Mouse (Mus musculus) ovary, postnatal 14 days (tissue): ENCODE data around the gene Ugt2b1.
"Not testable (repeated sequence)": the region's sequence is repeated elsewhere in the genome, so short reads cannot be mapped to it uniquely, and the experiment has no call there.

Source experiments
- DNase-seq: peaks from one replicate; pipeline ENCODE4 v3.0.0; 2022; ENCODE audit warnings: low spot score

Gene Ugt2b1

GRCm38 (mm10) chr5:86926426-86926825 lies at the start of gene Ugt2b1:
TSS of gene Ugt2b1 (minus strand) at chr5:86926530.
- no peak for DNase-seq

- DNase-seq = not testable (repeated sequence)
Measured at GRCm38 (mm10) chr5:86967271-86967670, 40.9 kb upstream of the Ugt2b1 start.

- not testable (repeated sequence) for DNase-seq
Measured at GRCm38 (mm10) chr5:86962849-86963248, 36.5 kb upstream of the Ugt2b1 start.

GRCm38 (mm10) chr5:86961587-86962358 lies 35.4 kb upstream of the Ugt2b1 start:
- DNase-seq = no peak

GRCm38 (mm10) chr5:86960504-86960903 lies 34.2 kb upstream of the Ugt2b1 start:
- no peak for DNase-seq

- DNase-seq = no peak
Measured at GRCm38 (mm10) chr5:86942111-86942510, 15.8 kb upstream of the Ugt2b1 start.

- DNase-seq = no peak
Measured at GRCm38 (mm10) chr5:86920661-86921233, 5.6 kb downstream of the Ugt2b1 start.

- DNase-seq = no peak
Measured at GRCm38 (mm10) chr5:86911357-86912099, 14.8 kb downstream of the Ugt2b1 start.

- no peak for DNase-seq
Measured at GRCm38 (mm10) chr5:86910770-86911169, 15.6 kb downstream of the Ugt2b1 start.

GRCm38 (mm10) chr5:86906758-86907157 lies 19.6 kb downstream of the Ugt2b1 start, which contains the start of gene Ugt2b34:
TSS of gene Ugt2b34 (minus strand) at chr5:86906937.
- no peak for DNase-seq

GRCm38 (mm10) chr5:86889933-86890332 lies 36.4 kb downstream of the Ugt2b1 start:
- no peak for DNase-seq

- DNase-seq = no peak
Measured at GRCm38 (mm10) chr5:86888420-86888819, 37.9 kb downstream of the Ugt2b1 start.

GRCm38 (mm10) chr5:86887081-86887480 lies 39.2 kb downstream of the Ugt2b1 start:
- no peak for DNase-seq

- no peak for DNase-seq
Measured at GRCm38 (mm10) chr5:86886620-86887019, 39.7 kb downstream of the Ugt2b1 start.

- no peak for DNase-seq
Measured at GRCm38 (mm10) chr5:86871877-86872276, 54.5 kb downstream of the Ugt2b1 start.
